Mouse (Mus musculus): ENCODE results near the gene Fbxw11.

GRCm38 (mm10) chr11:32677811-32678210 lies 35.3 kb downstream of the Fbxw11 start:
- TF ChIP-seq POLR2A (IDR thresholded peaks at IDR 0.05; ENCODE audit: borderline replicate concordance, low read depth, low read length) (no peak), CTCF (IDR thresholded peaks at IDR 0.05; ENCODE audit: low read depth, low read length) (no peak)
